Mouse (Mus musculus): Measurements from ENCODE around the gene Sik1.

DNA sequence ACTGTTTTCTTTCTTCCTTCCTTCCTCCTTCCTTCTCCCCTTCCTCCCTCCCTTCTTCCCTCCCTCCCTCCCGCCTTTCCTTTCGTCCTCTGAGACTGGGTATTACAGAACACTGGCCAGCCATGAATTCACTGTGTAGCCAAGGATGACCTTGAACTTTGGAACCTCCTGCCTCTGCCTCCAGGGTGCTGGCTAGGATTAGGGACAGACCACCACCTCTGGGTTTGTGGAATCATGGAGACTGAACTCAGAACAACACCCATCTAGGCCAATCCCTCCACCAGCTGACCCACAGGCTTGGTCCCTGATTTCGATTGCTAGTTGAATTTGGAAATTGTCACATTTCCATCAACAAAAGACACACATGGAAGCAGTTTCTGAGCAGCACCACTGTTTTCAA is 49.1 kb downstream of the Sik1 start:
- TF ChIP-seq CTCF (IDR thresholded peaks at IDR 0.05; ENCODE audit: low read depth, low read length), result no peak
- TF ChIP-seq POLR2A (IDR thresholded peaks at IDR 0.05; ENCODE audit: borderline replicate concordance, low read depth, low read length), result no peak
